8 mouse cellular contexts compared by ENCODE assay signal in the genomic region with DNA sequence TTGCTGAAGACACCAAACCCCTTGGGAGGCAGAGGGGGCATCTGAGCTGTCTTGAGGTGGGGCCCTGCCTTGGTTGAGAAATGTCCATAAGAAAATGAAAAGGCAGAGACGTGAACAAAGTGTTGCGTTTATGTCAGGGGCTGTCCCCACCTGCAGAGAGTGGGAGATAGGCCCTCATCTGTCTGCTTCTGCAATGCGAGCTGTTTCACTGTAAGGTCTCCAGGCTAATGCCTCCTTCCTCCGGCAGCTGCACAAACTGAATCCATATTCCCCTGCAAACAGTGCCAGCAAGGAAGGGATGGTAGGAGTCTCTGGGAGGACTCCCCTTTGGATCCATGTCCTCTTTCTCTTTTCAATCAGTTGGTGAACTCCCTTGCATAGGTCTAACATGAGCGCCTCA.
DNase-seq lines count a peak whose midpoint lies in the region; ATAC-seq and TF ChIP-seq lines count a peak whose summit lies in the region.

No protein-coding gene starts in this region.

- no peak overlapping the region for H3K4me3 ChIP-seq in lung, postnatal 0 days (ENCODE audit: low read depth, low read length)
- no peak overlapping the region for H3K4me3 ChIP-seq in midbrain, embryonic 11.5 days (ENCODE audit: low read depth, low read length)

- ATAC-seq in lung, postnatal 0 days: no peak
- ATAC-seq in midbrain, embryonic 11.5 days (ENCODE audit: low FRiP score): no peak

- peaks cover 6% of the 10 kb centered on the region; the same call in 1 of the 2 replicates for H3K4me1 ChIP-seq in lung, postnatal 0 days (ENCODE audit: insufficient read depth, low read depth, low read length)
- H3K4me1 ChIP-seq in midbrain, embryonic 11.5 days (ENCODE audit: control insufficient read depth, insufficient read depth, low read length): peaks cover 9% of the 10 kb centered on the region

- no peak for TF ChIP-seq CTCF in lung, postnatal 0 days (IDR thresholded peaks at IDR 0.05)

- H3K9me3 ChIP-seq in lung, postnatal 0 days (ENCODE audit: low read length): no peaks in the 10 kb centered on the region
- H3K9me3 ChIP-seq in midbrain, embryonic 11.5 days (ENCODE audit: control insufficient read depth, low read length): no peaks in the 10 kb centered on the region

- H3K9ac ChIP-seq in lung, postnatal 0 days (replicated peaks; ENCODE audit: low read depth): no peak overlapping the region
- peak overlapping the region; percentile 22 for H3K9ac ChIP-seq in midbrain, embryonic 11.5 days (ENCODE audit: low read length)

- H3K4me2 ChIP-seq in lung, postnatal 0 days (replicated peaks; ENCODE audit: low read depth, low read length): no peak overlapping the region
- no peak overlapping the region for H3K4me2 ChIP-seq in midbrain, embryonic 11.5 days

- WGBS in lung, postnatal 0 days: 30% methylated on average over 5 of the region's 5 CpGs
- 60% methylated on average over 5 of the region's 5 CpGs for WGBS in midbrain, embryonic 11.5 days

- no peaks in the 10 kb centered on the region for H3K36me3 ChIP-seq in lung, postnatal 0 days (ENCODE audit: insufficient read depth, low read length)
- H3K36me3 ChIP-seq in midbrain, embryonic 11.5 days (ENCODE audit: control insufficient read depth, insufficient read depth, low read length): no peaks in the 10 kb centered on the region

- H3K27ac ChIP-seq in lung, postnatal 0 days (ENCODE audit: low read length): no peak overlapping the region
- H3K27ac ChIP-seq in midbrain, embryonic 11.5 days (ENCODE audit: low read depth, low read length): peak overlapping the region; percentile 6; the same call in 1 of the 2 replicates

- H3K27me3 ChIP-seq in lung, postnatal 0 days (replicated peaks; ENCODE audit: insufficient read depth, low read length): no peaks in the 10 kb centered on the region
- no peaks in the 10 kb centered on the region for H3K27me3 ChIP-seq in midbrain, embryonic 11.5 days (ENCODE audit: control insufficient read depth, insufficient read depth, low read length)

- intact Hi-C loops in gastrocnemius, postnatal 36 days (cut with DNase I): no loop called here

- TF ChIP-seq EP300 in lung, postnatal 0 days (IDR thresholded peaks at IDR 0.05): no peak

- peak; percentile 19 for DNase-seq in embryo, embryonic 10.5 days (ENCODE audit: low spot score)
- no peak for DNase-seq in embryo, embryonic 9.5 days (ENCODE audit: extremely low spot score)
- peak; percentile 15 for DNase-seq in lung, postnatal 0 days (ENCODE audit: low spot score)
- DNase-seq in lung, postnatal 14 days: no peak
- DNase-seq in midbrain, embryonic 11.5 days (ENCODE audit: low spot score, missing footprints): no peak
- DNase-seq in thymus, postnatal 0 days (ENCODE audit: low spot score): no peak
- DNase-seq in Muller cell, postnatal 12 days (ENCODE audit: inconsistent ontology term): no peak
- no peak for DNase-seq in gastrocnemius, postnatal 36 days

Comparison
In these comparisons a context has a peak if more than half of its experiments do, and no peak if none do; other contexts are left out.
1. DNase-seq: peak in embryo, embryonic 10.5 days (single experiment) and lung, postnatal 0 days (single experiment); none in embryo, embryonic 9.5 days (single experiment), lung, postnatal 14 days (single experiment), midbrain, embryonic 11.5 days (single experiment), thymus, postnatal 0 days (single experiment), Muller cell, postnatal 12 days (single experiment) and gastrocnemius, postnatal 36 days (0 of 2).